Mouse (Mus musculus) Patski (cell line): ENCODE results near the gene Apba1. TPM values are rescaled to one million over a fixed set of nuclear protein-coding genes. Genes with fewer than 3 reads are reported as not detected.
A peak's percentile ranks its signal among the peaks of the same experiment; 100 is the strongest.

Experiments
- ATAC-seq: fragments of 100-300 bp; one replicate; pipeline ENCODE4 v1.8.0; 2021
- CTCF ChIA-PET: fragments of 350-600 bp; sonication (Branson Sonifier 250); formaldehyde crosslinking; loops from one replicate; lab custom pipeline; 2022; ENCODE audit warnings: inconsistent platforms; lab: Charles Lee
- POLR2A ChIA-PET: fragments of 350-600 bp; sonication (Branson Sonifier 250); formaldehyde crosslinking; loops from one replicate; lab custom pipeline; 2022; ENCODE audit warnings: antibody characterized with exemption, inconsistent platforms; lab: Charles Lee
- DNase-seq: peaks from one replicate; pipeline ENCODE4 v3.0.0-alpha.2; 2011; ENCODE audit warnings: low read depth, low spot score
- H3K27me3 ChIP-seq: fragments of 371-371 bp; one replicate; pipeline ENCODE4 v1.5.1; 2021
- CTCF ChIP-seq: fragments of 100-300 bp; IDR thresholded peaks from one replicate; pipeline ENCODE4 v1.5.1; 2021
- in situ Hi-C: fragments of 300-500 bp; cut with MboI; formaldehyde crosslinking; loops from 3 replicates; pipeline ENCODE4 v1.11.1; 2018; ENCODE audit warnings: low pct_unique_long_range_greater_than_20kb, mixed read lengths
- polyA plus RNA-seq: library from polyadenylated mRNA; unstranded; gene quantifications from one replicate; pipeline ENCODE4 v1.2.3, GENCODE M21; 2021

Apba1 gene
- polyA plus RNA-seq, 1 experiment from 2014 or later = 0.03 TPM

DNA sequence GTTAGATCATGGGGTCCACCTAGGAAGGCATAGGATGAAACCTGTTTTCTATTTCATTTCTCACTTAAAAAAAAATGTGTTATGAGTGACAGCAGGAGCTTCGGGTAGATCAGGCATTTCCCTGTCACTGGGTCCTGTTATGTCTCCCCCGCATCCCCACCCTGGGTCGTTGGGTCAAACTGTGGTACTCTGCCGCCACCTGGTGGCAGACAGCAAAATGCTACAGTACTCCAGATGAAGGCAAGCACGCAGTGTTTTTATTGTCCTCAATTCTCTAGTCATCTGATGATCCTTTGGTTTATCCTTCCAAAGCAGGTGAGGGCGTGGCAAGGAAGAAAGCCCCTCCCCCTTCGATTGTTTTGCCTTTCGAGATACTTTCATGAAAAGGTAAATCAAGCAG is 202.8 kb downstream of the Apba1 start:
- no peak for DNase-seq
- no peaks in the 10 kb centered on the region for H3K27me3 ChIP-seq
- CTCF ChIA-PET = interaction anchor here (0.8 to 7.1 kb wide), 11 partner anchors 10 to 311 kb away, joined by 3 to 72 read pairs (median 4); no protein-coding TSS in a partner anchor
- POLR2A ChIA-PET = no interaction called here
- peak; percentile 60 for ATAC-seq
- in situ Hi-C loops = no loop called here
- peak; percentile 98 for TF ChIP-seq CTCF

DNA sequence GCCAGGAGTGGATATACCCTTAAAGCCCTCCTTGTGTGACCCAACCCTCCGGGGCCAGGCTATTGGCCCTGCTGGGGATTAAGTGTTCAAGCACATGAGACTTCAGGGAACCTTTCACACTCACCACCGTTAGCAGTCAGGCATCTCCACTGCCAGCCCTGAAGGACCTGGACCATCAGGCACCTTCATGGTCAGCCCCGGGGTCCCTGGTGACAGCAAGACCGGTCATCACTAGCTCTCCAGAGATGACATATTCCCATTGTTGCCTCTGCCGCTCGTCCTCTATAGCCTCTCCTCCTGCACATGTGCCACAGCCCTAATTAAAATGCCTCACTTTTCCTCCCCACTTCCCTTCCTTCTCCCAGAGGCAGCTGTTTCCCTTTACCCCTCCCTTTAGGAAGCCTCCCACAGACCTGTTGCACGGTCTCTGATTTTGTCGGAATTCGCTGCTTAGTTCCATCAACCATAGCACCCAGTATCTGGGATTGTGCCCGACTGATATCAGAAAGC is 205.8 kb downstream of the Apba1 start:
- no peaks in the 10 kb centered on the region for H3K27me3 ChIP-seq
- CTCF ChIA-PET = interaction anchor here (7.1 kb wide), 1 partner anchor 102 kb away, joined by 72 read pairs; no protein-coding TSS in a partner anchor
- ATAC-seq (no peak), DNase-seq (no peak)
- POLR2A ChIA-PET = no interaction called here
- no peak for TF ChIP-seq CTCF
- in situ Hi-C loops = no loop called here

DNA sequence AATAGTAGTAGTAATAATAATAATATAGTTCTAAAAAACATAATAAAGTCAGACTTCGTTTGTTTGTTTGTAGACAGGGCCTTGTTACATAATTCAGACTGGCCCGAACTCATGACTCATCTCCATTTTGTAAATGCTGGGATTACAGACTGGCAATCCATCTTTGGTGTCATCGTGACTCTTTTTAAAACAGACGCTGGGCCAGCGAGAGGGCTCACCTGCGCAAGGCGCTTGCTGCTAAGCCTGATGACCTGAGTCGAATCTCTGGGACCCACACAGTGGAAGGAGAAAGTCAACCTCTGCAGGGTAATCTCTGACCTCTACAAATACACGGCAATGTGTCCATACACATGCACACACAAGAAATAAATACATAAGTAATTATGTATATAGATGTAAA is 207.7 kb downstream of the Apba1 start:
- no peak for TF ChIP-seq CTCF
- no peaks in the 10 kb centered on the region for H3K27me3 ChIP-seq
- in situ Hi-C loops = no loop called here
- ATAC-seq = no peak
- CTCF ChIA-PET = interaction anchor here (1.3 to 1.6 kb wide), 3 partner anchors 57 to 318 kb away, joined by 3 to 5 read pairs (median 3); no protein-coding TSS in a partner anchor
- DNase-seq = no peak
- POLR2A ChIA-PET = no interaction called here

DNA sequence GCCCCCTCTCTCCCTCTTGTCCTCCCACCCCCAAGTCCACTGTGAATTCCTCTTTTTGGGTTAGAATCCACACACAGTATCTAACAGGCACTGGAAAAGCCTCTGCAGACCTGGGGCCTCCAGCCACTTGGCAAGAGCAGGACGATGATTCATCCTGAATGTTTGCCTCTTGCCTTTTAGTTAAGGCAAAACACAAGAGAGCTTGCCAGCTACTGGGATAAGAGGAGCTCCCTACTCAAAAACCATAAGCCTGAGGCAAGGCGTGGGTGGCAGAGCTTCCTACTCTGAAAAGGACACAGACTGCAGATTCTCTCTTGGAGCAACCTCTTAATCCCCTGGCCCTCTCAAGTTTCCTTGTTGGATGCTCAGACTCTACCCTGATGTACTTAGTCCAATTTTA is 208.5 kb downstream of the Apba1 start:
- no peak for TF ChIP-seq CTCF
- ATAC-seq = peak; percentile 94
- no peaks in the 10 kb centered on the region for H3K27me3 ChIP-seq
- CTCF ChIA-PET = interaction anchor here (1.3 to 1.6 kb wide), 3 partner anchors 57 to 317 kb away, joined by 3 to 5 read pairs (median 3); no protein-coding TSS in a partner anchor
- peak; percentile 90 for DNase-seq
- POLR2A ChIA-PET = no interaction called here
- in situ Hi-C loops = no loop called here

DNA sequence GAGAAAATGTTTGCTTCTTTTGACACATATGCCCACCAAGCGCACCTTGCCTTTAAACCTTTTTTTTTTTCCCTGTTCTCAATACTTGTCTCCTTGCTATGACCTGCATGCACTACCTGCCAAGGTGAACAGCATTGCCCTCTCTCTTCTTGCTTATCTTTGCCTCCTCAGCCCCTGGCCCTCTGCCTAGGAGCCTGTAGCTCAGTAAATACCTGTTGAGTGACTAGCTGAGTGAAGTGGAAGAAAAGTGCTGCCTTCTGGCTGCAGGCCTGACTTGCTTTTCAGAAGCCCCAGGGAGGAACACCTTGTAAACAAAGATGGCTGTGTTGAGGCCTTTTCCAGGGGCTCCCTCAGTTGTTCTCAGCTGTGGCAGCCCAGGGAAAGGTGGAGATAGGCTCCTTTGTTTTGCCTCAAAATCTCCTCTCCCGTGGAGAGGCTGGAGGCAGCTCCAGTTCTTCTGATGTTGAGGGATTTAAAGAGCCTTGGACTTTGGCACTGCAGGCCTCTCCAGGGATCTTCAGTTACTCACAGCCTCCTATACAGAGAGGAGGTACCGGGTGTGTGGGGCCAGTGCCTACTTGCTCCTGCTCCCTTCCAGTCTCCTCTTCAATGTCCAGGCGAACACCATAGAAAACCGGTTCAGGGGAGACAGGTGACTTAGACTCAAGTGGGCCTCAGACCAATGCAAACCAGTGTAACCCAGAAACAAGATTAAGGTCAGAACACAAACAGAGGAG is 209.6 kb downstream of the Apba1 start:
- TF ChIP-seq CTCF = no peak
- ATAC-seq (no peak), DNase-seq (no peak)
- CTCF ChIA-PET = interaction anchor here (1.1 kb wide), 1 partner anchor 15 kb away, joined by 3 read pairs; no protein-coding TSS in a partner anchor
- in situ Hi-C loops = no loop called here
- no peaks in the 10 kb centered on the region for H3K27me3 ChIP-seq
- POLR2A ChIA-PET = no interaction called here

DNA sequence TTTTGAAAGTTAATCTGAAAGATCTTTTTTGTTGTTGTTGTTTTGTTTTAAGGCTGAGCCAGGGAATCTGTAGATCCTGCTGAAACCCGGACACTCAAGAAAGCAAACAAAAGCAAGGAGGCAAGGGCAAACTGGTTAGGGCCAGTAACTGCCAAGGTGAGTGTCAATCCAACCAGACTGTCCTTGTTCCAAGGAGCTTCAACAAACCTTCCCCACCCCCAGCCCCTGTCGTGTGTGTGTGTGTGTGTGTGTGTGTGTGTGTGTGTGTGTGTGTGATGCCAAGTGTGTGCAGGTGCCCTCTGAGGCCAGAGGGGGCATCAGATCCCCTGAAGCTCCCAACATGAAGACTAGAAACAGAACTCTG is 210.2 kb downstream of the Apba1 start:
- ChIA-PET POLR2A (no interaction called here), CTCF (interaction anchor here (1.1 kb wide), 1 partner anchor 15 kb away, joined by 3 read pairs; no protein-coding TSS in a partner anchor)
- no peaks in the 10 kb centered on the region for H3K27me3 ChIP-seq
- in situ Hi-C loops = no loop called here
- DNase-seq (no peak), ATAC-seq (no peak)
- TF ChIP-seq CTCF = no peak

DNA sequence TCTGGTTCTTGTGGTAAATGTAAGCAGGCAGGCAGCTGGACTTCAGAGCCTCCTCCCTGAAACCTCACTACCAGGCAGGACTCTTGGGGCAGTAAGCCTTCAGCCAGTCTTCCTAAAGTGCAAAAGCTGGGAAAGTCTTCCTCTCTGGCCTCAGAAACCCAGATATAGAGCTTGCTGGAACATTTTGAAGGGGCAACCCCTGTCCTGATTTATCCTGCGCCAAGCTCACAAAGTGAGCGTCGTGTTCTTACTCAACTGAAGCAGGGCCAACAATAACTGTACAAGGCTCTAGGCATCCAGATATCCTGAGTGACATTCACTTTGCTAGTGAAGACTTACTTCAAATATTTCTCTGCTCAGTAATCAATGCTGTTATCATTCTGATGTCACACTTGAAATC is 211.7 kb downstream of the Apba1 start:
- peak; percentile 37 for DNase-seq

DNA sequence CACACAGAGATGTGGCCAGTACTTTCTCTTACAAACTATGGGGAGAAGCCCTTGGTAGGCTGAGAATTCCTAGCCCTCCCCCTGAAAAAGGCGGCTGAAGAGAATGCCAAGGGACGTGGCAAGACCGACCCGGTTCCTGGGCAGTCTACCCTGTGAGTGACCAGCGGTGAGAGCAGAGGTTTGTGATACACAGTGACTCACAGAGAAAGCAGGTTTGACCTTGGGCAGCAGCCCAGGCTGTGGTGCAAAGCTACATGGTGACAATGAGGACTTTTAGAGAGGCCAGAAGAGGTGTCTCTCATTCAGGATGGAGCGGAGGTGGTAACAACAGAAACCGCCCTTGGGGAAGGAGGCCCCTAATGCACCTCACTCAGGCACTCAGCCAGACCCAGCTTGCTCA is 212.7 kb downstream of the Apba1 start:
- CTCF ChIA-PET = interaction anchor here (1.3 to 1.4 kb wide), 2 partner anchors 10 to 13 kb away, joined by 3 read pairs; no protein-coding TSS in a partner anchor
- DNase-seq = no peak
- no peak for TF ChIP-seq CTCF
- in situ Hi-C loops = loop anchor here (10.0 kb wide), 1 partner anchor 303 kb away; no protein-coding TSS in a partner anchor
- ATAC-seq = no peak
- POLR2A ChIA-PET = interaction anchor here (0.5 kb wide), 1 partner anchor 185 kb away, joined by 4 read pairs; no protein-coding TSS in a partner anchor
- H3K27me3 ChIP-seq = no peaks in the 10 kb centered on the region

More for the DNA sequence above, 211.7 kb downstream of the Apba1 start:
- TF ChIP-seq CTCF = no peak
- no peak for ATAC-seq
- no peaks in the 10 kb centered on the region for H3K27me3 ChIP-seq
- in situ Hi-C loops = loop anchor here (10.0 kb wide), 1 partner anchor 304 kb away; no protein-coding TSS in a partner anchor
- CTCF ChIA-PET = no interaction called here
- POLR2A ChIA-PET = no interaction called here

DNA sequence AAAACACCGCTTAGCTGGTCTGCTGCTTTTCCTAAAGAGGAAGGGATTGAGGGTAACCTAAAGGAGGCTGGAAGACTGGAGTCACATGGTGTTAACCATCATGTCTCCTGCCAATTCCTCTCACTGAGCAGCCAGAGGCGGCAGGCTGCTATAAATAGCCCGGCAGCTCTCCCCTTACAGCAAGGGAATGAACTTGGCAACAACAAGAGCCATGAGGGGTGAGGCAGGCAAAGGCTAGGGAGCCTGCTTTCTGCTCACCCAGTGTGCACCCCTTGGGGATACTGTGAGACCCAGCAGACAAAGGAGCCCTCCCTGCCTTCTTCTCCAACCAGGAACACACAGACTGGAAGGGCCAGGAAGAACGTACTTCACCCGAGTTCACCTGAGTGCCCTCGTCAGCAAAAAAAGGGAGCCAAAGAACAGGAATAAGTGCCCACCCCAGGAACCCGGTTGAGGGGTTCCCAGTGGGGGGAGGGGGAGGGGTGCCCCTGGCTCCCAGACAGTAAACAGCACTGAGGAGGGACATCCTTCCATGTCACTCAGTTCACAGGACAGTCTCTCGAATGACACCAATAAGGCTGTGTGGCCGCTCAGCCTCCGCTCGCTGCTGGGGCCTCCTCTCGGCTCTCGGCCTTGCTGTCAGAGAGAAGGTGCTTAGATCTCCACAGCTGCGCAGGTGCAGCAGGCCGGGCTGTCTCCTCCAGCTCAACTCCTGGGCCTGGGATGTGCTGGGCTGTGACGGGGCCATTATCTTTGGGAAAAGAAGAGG is 214.4 kb downstream of the Apba1 start:
- ChIA-PET POLR2A (no interaction called here), CTCF (interaction anchor here (1.0 kb wide), 1 partner anchor 82 kb away, joined by 3 read pairs; no protein-coding TSS in a partner anchor)
- ATAC-seq (peak; percentile 42), DNase-seq (peak; percentile 59)
- in situ Hi-C loops = loop anchor here (10.0 kb wide), 1 partner anchor 302 kb away; no protein-coding TSS in a partner anchor
- TF ChIP-seq CTCF = no peak
- no peaks in the 10 kb centered on the region for H3K27me3 ChIP-seq

DNA sequence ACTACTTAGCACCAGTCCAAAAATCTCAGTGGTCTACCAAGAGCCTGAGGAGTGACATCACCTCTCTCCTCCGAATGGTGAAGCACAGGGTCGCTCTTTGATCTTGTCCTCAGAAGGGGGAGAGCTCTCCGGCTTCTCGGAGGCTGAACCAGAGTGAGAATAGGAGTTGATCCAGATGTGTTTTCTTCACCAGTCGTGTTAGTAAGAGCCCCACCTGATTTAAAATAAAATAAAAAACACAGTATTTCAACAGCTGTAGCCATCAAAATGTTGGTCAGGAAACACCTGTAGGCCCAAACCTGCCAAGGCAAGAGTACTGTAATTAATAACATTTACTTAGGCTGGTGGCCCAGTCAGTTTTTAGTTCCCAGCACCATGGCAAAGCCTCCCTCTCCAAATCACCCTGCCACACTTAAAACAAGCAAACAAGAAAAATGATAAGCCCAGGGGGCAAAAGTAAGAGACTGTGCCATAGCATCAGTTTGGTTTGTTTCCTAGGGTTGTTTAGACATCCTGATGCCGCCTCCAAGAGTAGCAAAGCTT is 219.3 kb downstream of the Apba1 start:
- ATAC-seq = no peak
- POLR2A ChIA-PET = no interaction called here
- H3K27me3 ChIP-seq = no peaks in the 10 kb centered on the region
- TF ChIP-seq CTCF = no peak
- CTCF ChIA-PET = interaction anchor here (1.3 kb wide), 1 partner anchor 9 kb away, joined by 4 read pairs; no protein-coding TSS in a partner anchor
- DNase-seq = no peak
- in situ Hi-C loops = loop anchor here (10.0 kb wide), 1 partner anchor 297 kb away; no protein-coding TSS in a partner anchor
